Mouse (Mus musculus) adrenal gland, adult 18-20 months (tissue): ENCODE data around the gene BC107364. TPM values are rescaled to one million over a fixed set of nuclear protein-coding genes. Genes with fewer than 3 reads are reported as not detected.
A peak's percentile ranks its signal among the peaks of the same experiment; 100 is the strongest.
"Not testable (repeated sequence)": the region's sequence is repeated elsewhere in the genome, so short reads cannot be mapped to it uniquely, and the experiment has no call there.

Experiments
- DNase-seq, 2 experiments: peaks; one replicate each; pipeline ENCODE4 v3.0.0; 2021 to 2022; ENCODE audit warnings: low spot score in 2 of 2
- total RNA-seq, 2 experiments: library from RNA; stranded (reverse); gene quantifications; 1 replicate in 1 of 2; 2 replicates in 1 of 2; pipeline ENCODE4 v1.2.3; 2021

BC107364 gene
- total RNA-seq, 2 experiments from 2014 or later = not detected

- no peak for DNase-seq
These were observed 37.2 kb downstream of the BC107364 start for GRCm38 (mm10) chr3:96414951-96415327.

GRCm38 (mm10) chr3:96414126-96414950 lies 37.8 kb downstream of the BC107364 start:
- DNase-seq = peak; percentile 66 to 79

- no peak for DNase-seq
These were observed 38.5 kb downstream of the BC107364 start for GRCm38 (mm10) chr3:96413581-96414125.

GRCm38 (mm10) chr3:96411821-96412220 lies 40.3 kb downstream of the BC107364 start:
- no peak for DNase-seq

GRCm38 (mm10) chr3:96410966-96411365 lies 41.1 kb downstream of the BC107364 start:
- DNase-seq = no peak

- no peak for DNase-seq
These were observed 42.3 kb downstream of the BC107364 start for GRCm38 (mm10) chr3:96409701-96410246.

GRCm38 (mm10) chr3:96408111-96408510 lies 44.0 kb downstream of the BC107364 start:
- DNase-seq = not testable (repeated sequence)

GRCm38 (mm10) chr3:96405541-96406503 lies 46.3 kb downstream of the BC107364 start:
- DNase-seq = no peak

- DNase-seq = no peak
These were observed 47.1 kb downstream of the BC107364 start for GRCm38 (mm10) chr3:96405004-96405403.

- DNase-seq = no peak
These were observed 47.7 kb downstream of the BC107364 start for GRCm38 (mm10) chr3:96404450-96404849.

- no peak for DNase-seq
These were observed 49.1 kb downstream of the BC107364 start for GRCm38 (mm10) chr3:96403016-96403415.

- DNase-seq = no peak
These were observed 50.1 kb downstream of the BC107364 start for GRCm38 (mm10) chr3:96401832-96402501.

- no peak for DNase-seq
These were observed 50.7 kb downstream of the BC107364 start for GRCm38 (mm10) chr3:96401474-96401831.

- DNase-seq = no peak
These were observed 53.2 kb downstream of the BC107364 start for GRCm38 (mm10) chr3:96398911-96399310.

- peak in 1 of 2 experiments; percentile 1 for DNase-seq
These were observed 55.2 kb downstream of the BC107364 start for GRCm38 (mm10) chr3:96396857-96397256.

GRCm38 (mm10) chr3:96387202-96387601 lies 64.9 kb downstream of the BC107364 start:
- not testable (repeated sequence) for DNase-seq
